Mouse (Mus musculus): ENCODE measurements around the gene Ihh. TPM values are rescaled to one million over a fixed set of nuclear protein-coding genes. Genes with fewer than 3 reads are reported as not detected.

Gene Ihh
- 0.75 and 1.1 TPM in 2 replicates for polyA plus RNA-seq (2012; rRNA removed)

DNA sequence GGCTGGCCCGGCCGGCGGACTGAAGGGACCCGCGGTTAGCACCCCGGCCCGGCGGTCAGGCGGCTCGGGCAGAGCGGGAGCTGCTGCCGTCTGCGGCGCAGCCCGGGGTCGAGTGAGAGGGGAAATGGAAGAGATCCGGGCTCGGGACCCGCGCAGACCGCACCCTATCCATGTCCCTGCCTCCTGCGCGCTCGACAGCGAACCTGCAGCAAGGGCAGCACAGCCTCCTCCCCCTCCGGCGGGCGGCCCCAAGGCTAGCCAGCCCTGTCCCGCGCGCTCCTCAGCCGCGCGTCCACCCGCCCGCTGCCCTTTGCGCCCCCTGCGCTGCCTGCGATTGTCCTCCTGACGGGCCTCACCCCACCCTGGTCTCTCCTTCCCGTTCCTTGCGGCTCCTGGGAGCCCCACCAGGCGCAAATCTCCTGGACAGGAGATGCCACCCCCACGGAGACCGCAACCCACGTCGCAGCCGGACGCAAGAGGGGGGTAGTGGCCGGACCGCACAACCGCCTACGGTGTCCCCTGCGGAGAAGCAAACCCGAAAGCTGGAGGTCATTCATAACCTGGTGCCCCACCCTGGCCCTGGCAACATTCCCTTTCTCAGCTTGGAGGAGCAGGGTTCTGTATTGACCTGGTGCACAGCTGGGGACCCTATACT is at the start of gene Ihh:
Ihh (minus strand) TSS at position 117 of the 655 bp plus-strand sequence.

DNA sequence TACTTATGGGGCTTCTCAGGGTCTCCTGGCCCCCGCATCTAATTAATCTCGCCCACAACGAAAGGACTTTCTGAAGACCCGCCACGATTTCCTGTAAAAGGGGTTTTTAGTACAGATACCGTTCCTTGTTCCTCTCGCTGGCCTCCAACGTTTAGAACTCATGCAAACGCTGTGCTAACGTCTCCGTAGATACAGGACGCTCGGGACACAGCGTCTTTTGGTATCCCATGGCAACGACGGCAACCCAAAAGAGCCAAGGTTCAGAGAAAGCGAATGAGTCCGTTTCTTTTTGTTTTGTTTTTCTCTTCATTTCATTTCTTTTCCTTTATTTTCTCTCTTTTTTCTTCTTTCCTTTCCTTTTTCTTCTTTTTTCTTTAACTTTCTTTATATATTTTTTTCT is 16.1 kb downstream of the Ihh start, which contains the start of gene Cfap65:
Cfap65 (minus strand) TSS at position 198 of the 400 bp plus-strand sequence.

Other genes with a start within 250 kb of the Ihh start
- gene Cyp27a1, start 238.1 kb downstream of the Ihh start, polyA plus RNA-seq (2012; rRNA removed) = 9.7 and 9.9 TPM in 2 replicates
- gene Prkag3, start 202.5 kb downstream of the Ihh start, polyA plus RNA-seq (2012; rRNA removed) = 0.29 and 0.35 TPM in 2 replicates
- 4.7 and 7.1 TPM in 2 replicates for gene Wnt6, start 179.8 kb downstream of the Ihh start, polyA plus RNA-seq (2012; rRNA removed)
- gene Wnt10a, start 160.2 kb downstream of the Ihh start, polyA plus RNA-seq (2012; rRNA removed) = 0.70 and 0.94 TPM in 2 replicates
- 14.2 and 25.9 TPM in 2 replicates for gene Cdk5r2, start 96.7 kb downstream of the Ihh start, polyA plus RNA-seq (2012; rRNA removed)
- gene Fev, start 66.3 kb downstream of the Ihh start, polyA plus RNA-seq (2012; rRNA removed) = 0.19 and 0.43 TPM in 2 replicates
- gene Cryba2, start 58.5 kb downstream of the Ihh start, polyA plus RNA-seq (2012; rRNA removed) = 0.14 and 0.42 TPM in 2 replicates
- 0.58 and 0.83 TPM in 2 replicates for gene Cfap65, start 16.1 kb downstream of the Ihh start, polyA plus RNA-seq (2012; rRNA removed)
- 4.5 and 5.2 TPM in 2 replicates for gene Nhej1, start 173.5 kb upstream of the Ihh start, polyA plus RNA-seq (2012; rRNA removed)
- gene Slc23a3, start 182.2 kb upstream of the Ihh start, polyA plus RNA-seq (2012; rRNA removed) = 0.10 TPM in 2 replicates
- 50.0 and 55.5 TPM in 2 replicates for gene Cnppd1, start 191.0 kb upstream of the Ihh start, polyA plus RNA-seq (2012; rRNA removed)
- 57.7 and 66.7 TPM in 2 replicates for gene Retreg2, start 191.1 kb upstream of the Ihh start, polyA plus RNA-seq (2012; rRNA removed)
- 29.5 and 43.8 TPM in 2 replicates for gene Zfand2b, start 217.0 kb upstream of the Ihh start, polyA plus RNA-seq (2012; rRNA removed)
- gene Abcb6, start 228.7 kb upstream of the Ihh start, polyA plus RNA-seq (2012; rRNA removed) = 23.4 and 24.9 TPM in 2 replicates
- 24.4 and 26.5 TPM in 2 replicates for gene Ankzf1, start 240.5 kb upstream of the Ihh start, polyA plus RNA-seq (2012; rRNA removed)
- 18.6 and 27.4 TPM in 2 replicates for gene Atg9a, start 240.5 kb upstream of the Ihh start, polyA plus RNA-seq (2012; rRNA removed)

Data from central nervous system, embryonic 11.5 days (tissue).